Mouse (Mus musculus): Measurements from ENCODE around the gene Dpep3.

DNA sequence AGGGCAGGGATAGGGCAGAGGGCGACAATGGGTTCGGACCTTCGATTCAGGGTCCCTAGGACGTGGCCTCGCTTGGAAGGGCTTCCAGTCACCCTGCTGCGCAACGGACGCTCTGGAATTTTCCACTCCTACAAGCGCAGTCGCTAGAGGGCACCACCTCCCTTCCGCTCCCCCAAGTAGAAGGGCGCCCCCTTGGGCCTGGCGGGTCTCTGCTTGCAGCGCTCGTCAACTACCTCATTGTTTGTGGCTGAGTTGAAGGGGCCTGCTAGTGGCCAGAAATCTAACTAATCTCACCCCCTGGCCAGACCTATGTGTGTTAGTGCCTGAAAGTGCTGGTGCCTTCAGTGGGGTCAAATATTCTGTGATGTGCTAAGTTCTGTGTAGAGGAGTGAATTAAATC is at the start of gene Dpep3:
- TF ChIP-seq CTCF (IDR thresholded peaks at IDR 0.05; ENCODE audit: low read depth) (0 out of 2 replicates have a peak, but pooled peaks have one; percentile 15), EP300 (optimal IDR thresholded peaks at IDR 0.05) (no peak)
